In the genomic region with DNA sequence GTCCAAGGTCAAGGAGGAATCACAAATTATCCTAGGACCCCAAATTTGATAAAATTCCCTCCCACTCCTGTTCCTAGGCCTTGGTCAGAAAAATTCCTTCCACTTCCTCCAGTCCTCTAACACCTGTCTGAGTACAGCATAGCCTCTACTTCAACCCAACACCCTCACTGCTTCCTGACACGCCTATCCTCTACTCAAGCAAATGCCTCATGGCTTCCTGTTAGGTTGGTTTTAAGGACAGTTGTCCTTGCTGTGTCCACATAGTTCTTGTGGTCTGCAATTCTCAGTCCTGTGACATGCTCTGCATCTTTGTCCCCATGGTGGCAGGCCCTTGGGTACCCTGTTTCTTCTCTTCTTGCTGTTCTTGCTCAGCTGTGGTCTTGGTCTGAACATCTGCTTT, we compare ENCODE assay signal across 22 mouse cellular contexts. TPM values are rescaled to one million over a fixed set of nuclear protein-coding genes. Genes with fewer than 3 reads are reported as not detected.
A peak's percentile ranks its signal among the peaks of the same experiment; 100 is the strongest.
DNase-seq lines count a peak whose midpoint lies in the region; ATAC-seq and TF ChIP-seq lines count a peak whose summit lies in the region.
"Had no signal": no experiment of that assay in that cellular context is flagged by ENCODE, and none has a peak within 500 bp of the region (broad histone marks: within the 10 kb centered on the region; RNA-seq: fewer than 3 reads in every experiment).

No protein-coding gene starts in this region.

- DNase-seq in lung, postnatal 0 days (ENCODE audit: low spot score), result peak; percentile 32
- DNase-seq in lung, postnatal 4 days, result no peak
- DNase-seq in 416B (ENCODE audit: low read depth), result peak; percentile 65
- no peak for DNase-seq in stomach, postnatal 0 days (ENCODE audit: low spot score)
- DNase-seq in heart, adult 11 months, result no peak
- DNase-seq in cerebellum, adult 9-10 months, result no peak
- DNase-seq: adrenal gland, adult 2 months; adrenal gland, adult 8-10 months; adrenal gland, postnatal 10 days; adrenal gland, postnatal 14 days; adrenal gland, postnatal 25 days; adrenal gland, postnatal 36 days; B cell, adult 2 months; cerebellum, adult 11 months; cerebellum, adult 11-12 months; cerebellum, adult 18-20 months; cerebellum, adult 2 months had no signal

- 38% methylated on average over 1 of the region's 1 CpGs for WGBS in lung, postnatal 0 days
- 86% methylated on average over 1 of the region's 1 CpGs for WGBS in stomach, postnatal 0 days

- no peak for TF ChIP-seq EP300 in lung, postnatal 0 days (IDR thresholded peaks at IDR 0.05)
- TF ChIP-seq EP300 in stomach, postnatal 0 days (optimal IDR thresholded peaks at IDR 0.05), result no peak

- peaks cover 2% of the 10 kb centered on the region; the same call in 1 of the 2 replicates for H3K4me1 ChIP-seq in lung, postnatal 0 days (ENCODE audit: insufficient read depth, low read depth, low read length)
- H3K4me1 ChIP-seq in stomach, postnatal 0 days (replicated peaks; ENCODE audit: control insufficient read depth, insufficient read depth), result no peaks in the 10 kb centered on the region

- H3K4me3 ChIP-seq in lung, postnatal 0 days (ENCODE audit: low read depth, low read length), result no peak overlapping the region
- H3K4me3 ChIP-seq in stomach, postnatal 0 days (ENCODE audit: low read depth, low read length), result no peak overlapping the region

- H3K36me3 ChIP-seq in lung, postnatal 0 days (ENCODE audit: insufficient read depth, low read length), result no peaks in the 10 kb centered on the region
- H3K36me3 ChIP-seq in stomach, postnatal 0 days (ENCODE audit: control insufficient read depth, insufficient read depth, low read length), result no peaks in the 10 kb centered on the region

- no peak for ATAC-seq in lung, postnatal 0 days
- 0 out of 2 replicates have a peak, but pooled peaks have one; percentile 58 for ATAC-seq in stomach, postnatal 0 days (ENCODE audit: low FRiP score, low TSS enrichment)
- ATAC-seq: activated CD4-positive, CD25-positive, alpha-beta regulatory T cell, adult 4 months; CD4-positive, CD25-positive, alpha-beta regulatory T cell, adult 4 months; Patski had no signal

- no peaks in the 10 kb centered on the region for H3K9me3 ChIP-seq in lung, postnatal 0 days (ENCODE audit: low read length)
- H3K9me3 ChIP-seq in stomach, postnatal 0 days (ENCODE audit: control insufficient read depth, low read length), result no peaks in the 10 kb centered on the region
- H3K9me3 ChIP-seq: G1E had no signal

- no peak overlapping the region for H3K9ac ChIP-seq in lung, postnatal 0 days (replicated peaks; ENCODE audit: low read depth)
- no peak overlapping the region for H3K9ac ChIP-seq in stomach, postnatal 0 days (ENCODE audit: low read length)

- H3K27ac ChIP-seq in lung, postnatal 0 days (ENCODE audit: low read length), result no peak overlapping the region
- no peak overlapping the region for H3K27ac ChIP-seq in stomach, postnatal 0 days (replicated peaks)

- H3K27me3 ChIP-seq in lung, postnatal 0 days (replicated peaks; ENCODE audit: insufficient read depth, low read length), result no peaks in the 10 kb centered on the region
- no peaks in the 10 kb centered on the region for H3K27me3 ChIP-seq in stomach, postnatal 0 days (ENCODE audit: control insufficient read depth, insufficient read depth, low read length)
- H3K27me3 ChIP-seq: CH12.LX, Patski had no signal

- TF ChIP-seq CTCF in lung, postnatal 0 days (IDR thresholded peaks at IDR 0.05), result no peak
- TF ChIP-seq CTCF in stomach, postnatal 0 days (IDR thresholded peaks at IDR 0.05; ENCODE audit: low read depth), result no peak

- no peak overlapping the region for H3K4me2 ChIP-seq in lung, postnatal 0 days (replicated peaks; ENCODE audit: low read depth, low read length)
- H3K4me2 ChIP-seq in stomach, postnatal 0 days (replicated peaks; ENCODE audit: low read depth), result no peak overlapping the region

RNA-seq across cellular contexts. Expression of a gene that starts 37.1 kb away (rescaled TPM):
- polyA plus RNA-seq in lung, postnatal 0 days (2015; fragmentation: Nextera tagmentation; extraction: Ambion mirVana), result 5.3 and 5.8 TPM in 2 replicates
- 2.1 and 2.4 TPM in 2 replicates for polyA plus RNA-seq in stomach, postnatal 0 days (2015; fragmentation: Nextera tagmentation; extraction: Ambion mirVana)

RNA-seq across cellular contexts. Expression of a gene that starts 37.2 kb away (rescaled TPM):
- 13.6 and 16.5 TPM in 2 replicates for polyA plus RNA-seq in lung, postnatal 0 days (2015; fragmentation: Nextera tagmentation; extraction: Ambion mirVana)
- polyA plus RNA-seq in stomach, postnatal 0 days (2015; fragmentation: Nextera tagmentation; extraction: Ambion mirVana), result 6.3 and 6.6 TPM in 2 replicates

Comparison
In these comparisons a context has a peak if more than half of its experiments do, and no peak if none do; other contexts are left out.
1. DNase-seq: peak in lung, postnatal 0 days (single experiment) and 416B (single experiment); none in lung, postnatal 4 days (0 of 2), stomach, postnatal 0 days (single experiment), heart, adult 11 months (single experiment) and cerebellum, adult 9-10 months (single experiment).